Mouse (Mus musculus): ENCODE measurements around the gene Fgfr2.

DNA sequence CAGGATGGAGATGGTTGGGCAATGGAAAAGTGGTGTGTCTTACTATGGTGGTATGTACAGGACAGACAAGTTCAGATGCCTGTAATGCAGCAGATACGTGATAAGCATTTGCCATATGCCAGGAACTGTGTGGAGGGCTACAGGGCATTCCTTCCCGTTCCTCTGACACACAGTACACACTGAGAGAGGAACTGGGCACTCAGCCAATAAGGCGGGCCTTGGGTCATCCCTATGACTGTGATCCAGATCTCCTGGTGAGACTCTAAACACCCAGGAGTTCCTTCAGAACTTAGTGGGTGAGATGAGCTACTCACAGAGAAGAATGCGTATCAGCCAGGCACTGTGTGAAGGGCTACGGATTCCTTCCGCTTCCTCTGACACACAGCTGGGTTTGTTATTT is 2009.5 kb downstream of the Fgfr2 start:
- TF ChIP-seq CTCF (IDR thresholded peaks at IDR 0.05; ENCODE audit: control insufficient read depth, insufficient read depth, insufficient replicate concordance, low read depth, low read length) = no peak
- TF ChIP-seq POLR2A (IDR thresholded peaks at IDR 0.05; ENCODE audit: control insufficient read depth, low read depth, low read length) = no peak
